12 mouse cellular contexts compared by ENCODE assay signal in the genomic region with DNA sequence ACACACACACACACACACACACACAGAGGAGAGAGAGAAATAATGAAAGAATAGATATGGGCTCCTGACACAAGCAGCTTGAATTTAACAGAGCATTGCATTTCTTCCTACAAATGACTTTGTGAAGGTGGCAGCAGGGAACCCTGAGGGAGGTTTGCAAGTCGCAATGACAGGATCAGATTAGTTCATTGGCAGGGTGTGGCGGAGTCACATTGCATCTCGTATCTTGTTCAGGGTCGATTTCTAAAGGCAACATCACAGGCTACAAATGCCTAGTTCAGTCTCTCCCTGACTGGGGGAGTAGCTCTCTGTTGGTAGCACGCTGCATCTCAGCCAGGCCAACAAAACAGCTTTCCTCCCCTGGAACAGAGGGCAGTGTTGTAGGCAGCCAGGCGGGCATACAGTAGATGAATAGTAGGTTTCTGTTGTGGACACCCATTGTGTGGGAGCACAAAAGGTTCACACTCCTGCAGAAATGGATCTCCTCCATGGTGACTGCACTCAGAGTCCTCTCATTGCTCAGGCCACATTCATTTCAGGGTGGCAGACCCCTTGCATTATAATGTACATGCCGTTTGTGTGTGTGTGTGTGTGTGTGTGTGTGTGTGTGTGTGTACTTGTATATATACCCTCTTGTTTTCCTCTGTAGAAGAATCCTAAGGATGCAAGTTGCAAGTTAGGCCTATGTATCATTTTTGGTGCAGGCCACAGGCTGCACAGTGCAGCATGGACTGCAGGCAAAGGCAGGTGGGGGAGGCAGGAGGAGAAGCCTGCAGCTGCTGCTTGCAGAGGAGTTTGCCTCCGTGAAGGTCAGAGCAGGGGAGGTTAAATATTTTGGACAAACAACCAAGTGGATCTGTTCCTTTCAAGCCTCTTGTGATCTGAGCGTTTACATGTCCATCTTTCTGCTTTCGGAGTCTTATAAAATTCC. TPM values are rescaled to one million over a fixed set of nuclear protein-coding genes. Genes with fewer than 3 reads are reported as not detected.
DNase-seq lines count a peak whose midpoint lies in the region; ATAC-seq lines count a peak whose summit lies in the region.
"Had no signal": no experiment of that assay in that cellular context is flagged by ENCODE, and none has a peak within 500 bp of the region (broad histone marks: within the 10 kb centered on the region; RNA-seq: fewer than 3 reads in every experiment).

No protein-coding gene starts in this region.

- H3K27ac ChIP-seq in kidney, embryonic 15.5 days, result no peak overlapping the region
- peak overlapping the region; percentile 26 for H3K27ac ChIP-seq in forebrain, embryonic 12.5 days

- no peaks in the 10 kb centered on the region for H3K9me3 ChIP-seq in kidney, embryonic 15.5 days (replicated peaks)
- no peaks in the 10 kb centered on the region for H3K9me3 ChIP-seq in forebrain, embryonic 12.5 days

- H3K4me2 ChIP-seq in kidney, embryonic 15.5 days, result no peak overlapping the region
- H3K4me2 ChIP-seq in forebrain, embryonic 12.5 days, result no peak overlapping the region

- no peaks in the 10 kb centered on the region for H3K36me3 ChIP-seq in kidney, embryonic 15.5 days
- H3K36me3 ChIP-seq in forebrain, embryonic 12.5 days (replicated peaks), result no peaks in the 10 kb centered on the region

- 0 out of 2 replicates have a peak, but pooled peaks cover 11% of the 10 kb centered on the region for H3K4me1 ChIP-seq in kidney, embryonic 15.5 days
- H3K4me1 ChIP-seq in forebrain, embryonic 12.5 days, result peaks cover 13% of the 10 kb centered on the region

- 52% methylated on average over 10 of the region's 10 CpGs for WGBS in kidney, embryonic 15.5 days
- 53% methylated on average over 10 of the region's 10 CpGs for WGBS in forebrain, embryonic 12.5 days

- H3K27me3 ChIP-seq in kidney, embryonic 15.5 days, result no peaks in the 10 kb centered on the region
- H3K27me3 ChIP-seq in forebrain, embryonic 12.5 days, result no peaks in the 10 kb centered on the region

- peak; percentile 65 for ATAC-seq in kidney, embryonic 15.5 days (replicated peaks; ENCODE audit: low FRiP score)
- ATAC-seq in forebrain, embryonic 12.5 days (ENCODE audit: low FRiP score), result peak; percentile 44; the same call in 1 of the 2 replicates

- no peak overlapping the region for H3K4me3 ChIP-seq in kidney, embryonic 15.5 days (replicated peaks)
- no peak overlapping the region for H3K4me3 ChIP-seq in forebrain, embryonic 12.5 days (replicated peaks)
- H3K4me3 ChIP-seq: erythroblast, embryonic 14.5 days had no signal

- H3K9ac ChIP-seq in kidney, embryonic 15.5 days, result no peak overlapping the region
- H3K9ac ChIP-seq in forebrain, embryonic 12.5 days, result no peak overlapping the region

- DNase-seq in kidney, adult 18-20 months, result no peak
- DNase-seq in brain, adult 2 months (ENCODE audit: low read depth, low spot score), result peak; percentile 86
- DNase-seq in layer of hippocampus, adult 9-11 months, result peak; percentile 75
- DNase-seq in adrenal gland, postnatal 4 days (ENCODE audit: low spot score in 2 of 2), result no peak
- no peak for DNase-seq in right cerebral cortex, postnatal 36 days (ENCODE audit: low spot score in 2 of 2)
- DNase-seq in adrenal gland, postnatal 14 days, result no peak
- DNase-seq: heart, adult 18-20 months; lung, adult 18-20 months; thymus, postnatal 25 days had no signal

RNA-seq across cellular contexts. Expression of gene Rab30, which starts 58.5 kb away (rescaled TPM):
- 8.2 and 8.3 TPM in 2 replicates for polyA plus RNA-seq in kidney, embryonic 15.5 days (2015; fragmentation: Nextera tagmentation; extraction: Ambion mirVana)
- polyA plus RNA-seq in forebrain, embryonic 12.5 days (2016; fragmentation: Nextera tagmentation; extraction: Ambion mirVana), result 21.7 and 22.0 TPM in 2 replicates
- total RNA-seq in adrenal gland, postnatal 4 days (2021), result 1 to 10 TPM; 7.6 to 8.0 TPM
- total RNA-seq in adrenal gland, postnatal 14 days (2021), result 6.4 and 6.8 TPM in 2 replicates

Comparison
In these comparisons a context has a peak if more than half of its experiments do, and no peak if none do; other contexts are left out.
1. DNase-seq: peak in brain, adult 2 months (single experiment) and layer of hippocampus, adult 9-11 months (single experiment); none in kidney, adult 18-20 months (single experiment), adrenal gland, postnatal 4 days (0 of 2), right cerebral cortex, postnatal 36 days (0 of 2) and adrenal gland, postnatal 14 days (single experiment).